Mouse (Mus musculus) hindbrain, embryonic 14.5 days (tissue): ENCODE results near the gene Naa15. TPM values are rescaled to one million over a fixed set of nuclear protein-coding genes. Genes with fewer than 3 reads are reported as not detected.

ENCODE experiments used
- ATAC-seq: fragments of 200-750 bp; cut with Nextera tagmentation; 2 replicates; pipeline ENCODE4 v1.8.0; 2017; ENCODE audit warnings: moderate number of reproducible peaks, mild to moderate bottlenecking, moderate TSS enrichment, moderate library complexity; ENCODE audit not compliant: low FRiP score
- DNase-seq: peaks from one replicate; pipeline ENCODE4 v3.0.0-alpha.2; 2015; ENCODE audit warnings: low spot score
- H3K27ac ChIP-seq: fragments of 300-500 bp; sonication (generic); 2 replicates; pipeline ENCODE4 v1.5.1; 2014; ENCODE audit warnings: mild to moderate bottlenecking, moderate library complexity
- H3K27me3 ChIP-seq: fragments of 300-500 bp; sonication (generic); 2 replicates; pipeline ENCODE4 v1.6.1; 2014; ENCODE audit warnings: mild to moderate bottlenecking, low read length, mixed read lengths; ENCODE audit not compliant: control insufficient read depth, insufficient read depth
- H3K36me3 ChIP-seq: fragments of 300-500 bp; sonication (generic); replicated peaks from 2 replicates; pipeline ENCODE4 v1.6.1; 2014; ENCODE audit not compliant: control insufficient read depth, insufficient read depth
- H3K4me1 ChIP-seq: fragments of 300-500 bp; sonication (generic); replicated peaks from 2 replicates; pipeline ENCODE4 v1.6.1; 2014; ENCODE audit warnings: antibody characterized with exemption, low read length, mixed read lengths; ENCODE audit not compliant: control insufficient read depth, insufficient read depth
- H3K4me2 ChIP-seq: fragments of 300-500 bp; sonication (generic); replicated peaks from 2 replicates; pipeline ENCODE4 v1.6.1; 2014; ENCODE audit warnings: mild to moderate bottlenecking, moderate library complexity
- H3K4me3 ChIP-seq: fragments of 300-500 bp; sonication (generic); replicated peaks from 2 replicates; pipeline ENCODE4 v1.5.1; 2014; ENCODE audit warnings: mild to moderate bottlenecking, low read length
- H3K9ac ChIP-seq: fragments of 300-500 bp; sonication (generic); 2 replicates; pipeline ENCODE4 v1.6.1; 2014
- H3K9me3 ChIP-seq: fragments of 300-500 bp; sonication (generic); 2 replicates; pipeline ENCODE4 v1.6.1; 2016; ENCODE audit warnings: low read length; ENCODE audit not compliant: control insufficient read depth
- WGBS: fragments of 180-500 bp; shearing (Covaris S2); extraction: QIAGEN DNeasy Blood & Tissue Kit; methylation state at CpG from one replicate; pipeline ENCODE4 v1.1.7; 2014; 5-methylcytosine and 5-hydroxymethylcytosine counted together
- polyA plus RNA-seq: library from polyadenylated mRNA; unstranded; fragments of >200 nt; fragmentation: Nextera tagmentation; extraction: Ambion mirVana; gene quantifications from 2 replicates; pipeline ENCODE4 v1.2.1, GENCODE M21; 2014

The Naa15 gene
- polyA plus RNA-seq, 1 experiment from 2014 or later, result 38.8 TPM

- Histone ChIP-seq H3K4me1 (peaks cover 8% of the 10 kb centered on the region), H3K4me2 (no peak overlapping the region), H3K4me3 (no peak overlapping the region), H3K9ac (no peak overlapping the region), H3K27me3 (no peaks in the 10 kb centered on the region), H3K9me3 (no peaks in the 10 kb centered on the region), H3K36me3 (peaks cover 11% of the 10 kb centered on the region), H3K27ac (peak overlapping the region; percentile 59; the same call in 1 of the 2 replicates)
- DNase-seq (no peak), ATAC-seq (no peak)
- 80% methylated on average over 7 of the region's 7 CpGs for WGBS
Measured at GRCm38 (mm10) chr3:51490088-51490753, 75.3 kb downstream of the Naa15 start.

GRCm38 (mm10) chr3:51493272-51493838 lies 78.4 kb downstream of the Naa15 start:
- 93% methylated on average over 13 of the region's 13 CpGs for WGBS

DNA sequence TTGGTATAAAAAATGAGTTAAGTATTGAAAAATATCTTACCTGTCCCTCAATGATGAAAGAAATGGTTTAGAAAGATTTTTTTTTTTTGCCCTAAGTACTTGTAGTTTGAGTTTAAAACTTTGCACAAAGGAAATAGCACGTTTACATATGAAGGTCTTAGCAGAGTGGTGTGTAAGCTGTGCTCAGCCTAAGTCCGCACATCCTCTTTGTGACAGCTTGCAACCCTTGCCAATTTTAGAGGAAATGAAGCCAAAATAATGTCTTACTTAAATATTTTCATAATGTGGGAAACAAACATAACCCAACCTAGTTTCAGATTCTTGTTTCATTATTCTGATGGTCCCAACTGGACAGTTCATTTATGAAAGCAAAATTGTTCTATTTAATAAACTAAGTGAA lies 79.5 kb downstream of the Naa15 start:
- no peak for ATAC-seq
- Histone ChIP-seq H3K27me3 (no peaks in the 10 kb centered on the region), H3K4me1 (no peaks in the 10 kb centered on the region), H3K4me2 (no peak overlapping the region), H3K4me3 (no peak overlapping the region), H3K9ac (no peak overlapping the region), H3K36me3 (peaks cover 11% of the 10 kb centered on the region), H3K27ac (no peak overlapping the region), H3K9me3 (no peaks in the 10 kb centered on the region)
- no peak for DNase-seq
- WGBS, result 87% methylated on average over 2 of the region's 2 CpGs

More at GRCm38 (mm10) chr3:51493272-51493838, 78.4 kb downstream of the Naa15 start:
- Histone ChIP-seq H3K9me3 (no peaks in the 10 kb centered on the region), H3K4me3 (no peak overlapping the region), H3K27ac (no peak overlapping the region), H3K36me3 (peaks cover 11% of the 10 kb centered on the region), H3K27me3 (no peaks in the 10 kb centered on the region), H3K4me1 (no peaks in the 10 kb centered on the region), H3K4me2 (no peak overlapping the region), H3K9ac (no peak overlapping the region)
- ATAC-seq (no peak), DNase-seq (no peak)

GRCm38 (mm10) chr3:51495646-51496045 lies 80.7 kb downstream of the Naa15 start:
- no peaks in the 10 kb centered on the region for H3K27me3 ChIP-seq
- whole genome bisulfite sequencing, result 95% methylated on average over 9 of the region's 9 CpGs
- DNase-seq, result no peak
- H3K36me3 ChIP-seq, result peaks cover 11% of the 10 kb centered on the region
- no peak for ATAC-seq
- no peaks in the 10 kb centered on the region for H3K4me1 ChIP-seq
- H3K9ac ChIP-seq, result no peak overlapping the region
- no peak overlapping the region for H3K4me2 ChIP-seq
- H3K4me3 ChIP-seq, result no peak overlapping the region
- H3K9me3 ChIP-seq, result no peaks in the 10 kb centered on the region
- no peak overlapping the region for H3K27ac ChIP-seq

DNA sequence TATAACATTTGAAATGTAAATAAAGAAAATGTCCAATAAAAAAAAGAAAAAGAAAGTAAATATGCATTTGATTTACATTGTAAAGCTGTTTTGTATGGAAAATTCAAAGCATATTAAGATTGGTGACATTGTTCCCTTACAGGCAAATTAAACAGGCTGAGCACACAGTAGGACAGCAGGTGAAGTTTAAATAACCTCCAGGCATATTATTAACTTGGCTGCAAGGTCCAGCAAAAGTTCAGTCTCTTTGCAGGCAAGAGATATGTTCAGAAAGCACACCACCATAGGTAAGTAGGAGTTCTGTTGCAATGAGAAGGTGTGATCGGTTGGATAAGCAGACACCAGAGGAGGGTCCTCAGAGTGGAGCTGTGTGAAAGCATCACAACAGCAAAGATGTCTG lies 83.0 kb downstream of the Naa15 start:
- ATAC-seq (no peak), DNase-seq (no peak)
- no peak overlapping the region for H3K9ac ChIP-seq
- H3K27ac ChIP-seq, result no peak overlapping the region
- no peaks in the 10 kb centered on the region for H3K4me1 ChIP-seq
- 100% methylated on average over 1 of the region's 1 CpGs for WGBS
- H3K27me3 ChIP-seq, result no peaks in the 10 kb centered on the region
- H3K36me3 ChIP-seq, result peaks cover 11% of the 10 kb centered on the region
- no peaks in the 10 kb centered on the region for H3K9me3 ChIP-seq
- no peak overlapping the region for H3K4me2 ChIP-seq
- H3K4me3 ChIP-seq, result no peak overlapping the region

DNA sequence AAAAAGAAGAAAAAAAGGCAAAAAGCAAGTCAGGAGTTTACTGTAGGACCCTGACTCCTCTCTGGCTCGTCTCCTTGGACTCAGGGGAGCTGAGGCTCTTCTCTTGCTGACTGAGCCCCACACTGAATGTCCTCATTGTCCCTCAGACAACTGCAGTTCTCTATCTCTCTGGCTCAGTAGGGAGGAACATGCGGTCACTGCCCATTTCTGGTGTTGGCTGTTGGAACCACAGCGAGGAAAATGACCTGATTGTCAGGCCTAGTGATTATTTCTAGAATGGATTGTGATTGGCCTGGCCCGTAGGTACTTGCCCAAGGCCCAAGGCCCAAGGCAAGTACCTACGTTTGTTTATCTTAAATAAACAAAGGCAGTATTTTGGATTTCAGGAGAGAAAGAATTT lies 83.7 kb downstream of the Naa15 start:
- Histone ChIP-seq H3K9me3 (no peaks in the 10 kb centered on the region), H3K36me3 (peaks cover 9% of the 10 kb centered on the region), H3K27me3 (no peaks in the 10 kb centered on the region), H3K9ac (no peak overlapping the region), H3K4me1 (no peaks in the 10 kb centered on the region), H3K4me3 (no peak overlapping the region), H3K4me2 (no peak overlapping the region), H3K27ac (no peak overlapping the region)
- DNase-seq, result no peak
- ATAC-seq, result no peak
- 82% methylated on average over 5 of the region's 5 CpGs for WGBS

- Histone ChIP-seq H3K27ac (no peak overlapping the region), H3K4me1 (no peaks in the 10 kb centered on the region), H3K9me3 (no peaks in the 10 kb centered on the region), H3K4me2 (no peak overlapping the region), H3K9ac (no peak overlapping the region), H3K27me3 (no peaks in the 10 kb centered on the region), H3K4me3 (no peak overlapping the region), H3K36me3 (no peaks in the 10 kb centered on the region; the same call in 1 of the 2 replicates)
- WGBS, result 92% methylated on average over 4 of the region's 4 CpGs
- DNase-seq (no peak), ATAC-seq (no peak)
Measured at GRCm38 (mm10) chr3:51499876-51500275, 84.9 kb downstream of the Naa15 start.

DNA sequence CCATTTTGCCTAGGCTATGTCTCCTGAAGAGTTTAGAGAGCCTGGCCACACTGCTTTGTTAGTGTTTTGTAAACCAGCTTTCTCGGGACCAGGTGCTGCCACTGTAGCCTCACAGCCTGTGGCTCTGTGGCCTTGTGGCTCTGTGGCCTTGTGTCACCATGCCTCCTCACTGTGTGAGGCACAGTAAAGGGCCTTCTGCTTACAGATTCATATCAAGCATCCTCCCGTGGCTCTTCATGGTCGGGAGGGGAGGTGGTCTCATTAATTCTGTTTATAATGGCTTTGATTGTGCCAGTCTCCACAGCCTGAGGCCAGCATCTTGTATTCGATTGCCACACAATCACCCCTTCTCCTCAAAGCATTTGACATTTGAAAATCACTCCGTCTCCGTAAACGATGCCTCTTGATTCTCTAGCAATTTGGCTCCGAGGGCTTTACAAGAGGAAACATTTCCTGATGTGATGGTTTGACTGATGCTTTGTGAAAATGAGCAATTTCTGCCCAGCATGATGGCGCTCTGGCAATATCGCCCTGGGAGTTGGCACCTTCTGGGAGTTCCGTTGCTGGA lies 89.5 kb downstream of the Naa15 start:
- no peak for DNase-seq
- Histone ChIP-seq H3K9ac (no peak overlapping the region), H3K4me3 (no peak overlapping the region), H3K27me3 (no peaks in the 10 kb centered on the region), H3K9me3 (no peaks in the 10 kb centered on the region), H3K4me2 (no peak overlapping the region), H3K27ac (no peak overlapping the region), H3K36me3 (no peaks in the 10 kb centered on the region), H3K4me1 (no peaks in the 10 kb centered on the region)
- no peak for ATAC-seq
- 36% methylated on average over 11 of the region's 11 CpGs for WGBS

DNA sequence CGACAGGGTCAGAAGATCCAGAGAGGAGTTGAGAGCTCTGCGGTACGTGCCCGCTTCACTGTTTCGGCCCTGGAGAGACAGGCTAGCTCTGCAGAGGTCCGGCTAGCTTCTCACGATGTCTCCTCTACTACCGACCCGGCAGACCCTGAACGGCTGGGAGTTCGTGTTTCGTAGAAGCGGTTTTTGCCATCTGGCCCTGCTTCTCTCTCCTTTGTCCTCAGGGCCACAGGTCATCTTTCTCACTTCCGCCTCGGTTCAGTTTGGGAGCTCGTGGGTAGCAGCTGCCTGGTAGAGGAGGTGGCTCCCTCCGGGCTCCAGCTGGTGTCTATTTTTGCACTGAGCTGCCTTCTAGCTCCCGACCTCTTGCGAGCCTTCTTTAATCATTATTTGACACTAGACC lies 90.5 kb downstream of the Naa15 start:
- Histone ChIP-seq H3K27ac (no peak overlapping the region), H3K4me1 (no peaks in the 10 kb centered on the region), H3K4me2 (no peak overlapping the region), H3K9me3 (no peaks in the 10 kb centered on the region), H3K9ac (no peak overlapping the region), H3K36me3 (no peaks in the 10 kb centered on the region), H3K4me3 (no peak overlapping the region), H3K27me3 (no peaks in the 10 kb centered on the region)
- ATAC-seq (no peak), DNase-seq (no peak)
- 41% methylated on average over 19 of the region's 19 CpGs for WGBS
